Mouse (Mus musculus) common myeloid progenitor, adult 5-6 weeks (primary cell): Measurements from ENCODE around the gene Ppp1r10. TPM values are rescaled to one million over a fixed set of nuclear protein-coding genes. Genes with fewer than 3 reads are reported as not detected.
A peak's percentile ranks its signal among the peaks of the same experiment; 100 is the strongest.

Source experiments
- ATAC-seq: replicated peaks from 2 replicates; pipeline ENCODE4 v1.8.0; 2016; ENCODE audit warnings: low read depth, mild to moderate bottlenecking, moderate TSS enrichment, inconsistent platforms; ENCODE audit not compliant: poor library complexity, severe bottlenecking
- total RNA-seq: library from RNA; stranded (forward); fragments of 200-1000, 187-1606 nt; gene quantifications from 2 replicates; pipeline ENCODE4 v1.2.3, GENCODE M21; 2017

Ppp1r10 gene
- total RNA-seq, 1 experiment from 2014 or later = 101 TPM

DNA sequence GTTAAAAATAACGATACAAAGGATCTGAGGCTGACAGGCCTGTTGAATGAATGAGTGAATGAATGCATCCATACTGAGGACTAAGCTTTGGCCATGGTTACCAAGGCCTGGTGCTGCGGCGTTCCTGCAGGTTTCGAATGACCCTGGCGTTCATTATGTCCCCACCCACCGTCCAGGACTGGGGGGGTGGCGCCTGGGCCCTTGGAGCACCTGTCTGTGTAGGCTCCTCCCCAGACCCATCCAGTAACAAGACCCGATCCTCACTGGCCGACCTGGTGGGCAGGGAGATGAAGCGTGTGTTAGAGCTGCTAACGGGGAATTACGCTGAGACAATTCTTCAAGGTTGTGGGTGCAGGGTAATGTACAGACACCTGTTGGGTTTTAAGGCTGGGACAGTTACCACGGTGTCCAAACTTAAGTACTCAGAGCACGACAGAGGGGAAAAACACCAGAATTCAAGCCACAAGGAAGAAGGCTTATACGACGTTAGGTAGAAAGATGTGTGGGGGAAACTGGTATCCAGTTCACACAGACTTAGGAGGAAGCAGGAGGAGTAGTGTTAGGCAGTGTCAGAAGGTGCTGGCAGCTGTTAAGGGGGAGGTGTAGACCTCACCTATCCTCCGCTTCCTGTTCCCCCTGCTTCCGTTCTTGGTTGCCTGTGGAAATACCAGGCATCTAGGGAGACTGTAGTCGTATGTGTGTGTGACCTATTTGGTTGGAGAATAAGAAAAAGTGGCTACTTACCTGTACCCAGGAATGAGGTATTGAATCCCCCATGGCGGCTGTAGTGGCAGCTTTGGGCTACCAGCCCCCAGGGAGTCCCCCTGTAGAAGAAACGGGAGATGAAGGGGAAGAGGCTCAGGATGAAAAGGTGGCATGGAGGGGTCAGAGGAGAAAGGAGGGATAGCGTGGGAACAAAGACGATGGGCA is 18.3 kb upstream of the Ppp1r10 start:
- ATAC-seq = 0 out of 2 replicates have a peak, but pooled peaks have one; percentile 1

DNA sequence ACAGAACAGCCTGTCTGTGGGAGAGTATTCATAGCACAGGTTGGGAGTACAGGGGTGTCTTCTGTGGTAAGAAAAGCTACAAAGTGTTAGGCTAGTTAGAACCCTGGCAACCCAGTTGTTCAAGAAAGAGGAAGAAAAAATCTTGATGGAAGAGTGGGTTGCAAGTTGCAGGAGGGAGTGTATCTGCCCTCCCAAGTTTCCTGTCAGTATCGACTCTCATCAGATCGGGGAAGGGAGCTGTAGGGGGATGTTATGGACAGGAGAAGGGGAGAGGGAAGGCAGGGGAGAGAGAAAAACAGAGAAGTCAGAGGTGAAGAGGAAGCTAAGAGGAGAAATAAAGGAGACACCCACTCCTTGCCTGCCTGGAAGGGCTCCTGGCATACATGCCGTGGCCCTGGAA is 15.6 kb upstream of the Ppp1r10 start:
- ATAC-seq = peak; percentile 16

DNA sequence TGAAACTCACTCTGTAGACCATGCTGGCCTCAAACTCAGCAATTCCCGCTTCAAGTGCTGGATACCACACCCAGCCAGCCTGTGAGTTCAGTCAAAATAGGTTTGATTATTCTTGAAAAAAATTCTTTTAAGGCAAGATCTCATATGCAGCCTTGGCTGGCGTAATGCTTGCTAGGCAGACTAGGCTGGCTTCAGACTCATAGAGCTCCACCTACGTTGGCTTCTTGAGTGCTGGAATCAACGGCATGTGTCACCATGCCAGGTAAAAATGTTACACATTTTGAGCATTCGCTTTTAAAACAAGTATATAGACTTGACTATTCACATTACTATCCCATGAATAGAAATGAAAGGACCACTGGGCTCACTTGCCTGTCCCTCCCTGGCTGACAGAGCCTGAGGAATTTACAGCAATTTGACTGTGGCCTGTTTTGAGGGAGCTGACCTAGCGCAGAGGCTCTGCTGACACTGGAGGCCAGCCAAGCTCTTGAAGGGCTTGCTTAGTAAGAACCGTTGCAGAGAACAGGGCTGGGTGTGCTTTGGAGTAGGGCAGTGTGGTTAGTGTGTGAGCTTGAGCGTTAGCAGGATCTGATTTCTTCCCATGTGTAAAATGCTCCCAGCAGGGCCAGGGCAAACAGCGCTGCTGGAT is 12.8 kb upstream of the Ppp1r10 start:
- ATAC-seq = peak; percentile 40

DNA sequence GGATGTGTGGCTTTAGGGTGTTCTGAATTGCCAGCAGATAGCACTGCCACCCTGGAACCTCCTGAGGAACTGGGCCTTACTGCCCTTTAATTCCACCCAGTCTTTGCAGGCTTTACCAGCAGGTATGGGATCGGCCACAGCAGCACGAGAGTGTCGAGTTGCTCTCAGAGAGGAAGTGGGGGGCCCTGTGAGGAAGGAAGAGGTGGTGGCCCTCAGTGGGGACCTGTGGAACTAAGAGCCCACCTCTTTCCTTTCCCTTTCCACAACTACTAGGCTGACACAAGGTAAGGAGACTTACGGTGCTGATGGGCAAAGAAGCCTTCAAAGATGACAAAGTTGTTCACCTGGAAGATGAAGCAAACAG is 12.3 kb upstream of the Ppp1r10 start:
- no peak; the same call in 1 of the 2 replicates for ATAC-seq

DNA sequence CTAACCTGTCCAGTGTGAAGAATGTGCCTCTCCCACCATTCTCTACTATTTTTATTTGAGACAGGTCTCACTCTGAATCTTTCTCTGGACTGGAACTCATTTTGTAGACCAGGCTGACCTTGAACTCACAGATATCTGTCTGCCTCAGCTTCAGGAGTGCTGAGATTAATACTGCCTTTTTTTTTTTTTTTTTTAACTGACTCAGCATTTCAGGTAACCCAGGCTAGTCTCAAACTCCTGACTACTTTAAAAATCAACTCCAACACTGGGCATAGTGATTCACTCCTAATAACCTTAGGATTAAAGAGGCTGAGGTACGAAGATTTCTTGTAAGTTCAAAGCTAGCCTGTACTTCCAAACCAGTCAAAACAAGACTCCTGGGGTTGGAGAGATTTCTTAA is 10.6 kb upstream of the Ppp1r10 start:
- ATAC-seq = no peak

DNA sequence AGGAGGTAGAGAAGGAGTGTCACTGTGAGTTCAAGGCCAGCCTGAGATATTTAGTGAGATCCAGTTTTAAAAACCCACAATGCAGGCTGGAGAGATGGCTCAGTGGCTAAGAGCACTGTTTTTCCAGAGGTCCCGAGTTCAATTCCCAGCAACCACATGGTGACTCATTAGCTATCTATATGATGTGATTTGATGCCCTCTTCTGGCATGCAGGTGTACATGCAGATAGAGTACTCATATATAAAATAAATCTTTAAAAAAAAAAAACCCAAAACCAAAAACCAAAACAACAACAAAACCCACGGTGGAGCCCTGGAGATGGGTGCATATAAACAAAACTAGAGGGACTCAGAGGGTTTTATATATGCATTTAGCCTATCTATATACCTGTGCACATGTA is 8.6 kb upstream of the Ppp1r10 start:
- no peak for ATAC-seq

DNA sequence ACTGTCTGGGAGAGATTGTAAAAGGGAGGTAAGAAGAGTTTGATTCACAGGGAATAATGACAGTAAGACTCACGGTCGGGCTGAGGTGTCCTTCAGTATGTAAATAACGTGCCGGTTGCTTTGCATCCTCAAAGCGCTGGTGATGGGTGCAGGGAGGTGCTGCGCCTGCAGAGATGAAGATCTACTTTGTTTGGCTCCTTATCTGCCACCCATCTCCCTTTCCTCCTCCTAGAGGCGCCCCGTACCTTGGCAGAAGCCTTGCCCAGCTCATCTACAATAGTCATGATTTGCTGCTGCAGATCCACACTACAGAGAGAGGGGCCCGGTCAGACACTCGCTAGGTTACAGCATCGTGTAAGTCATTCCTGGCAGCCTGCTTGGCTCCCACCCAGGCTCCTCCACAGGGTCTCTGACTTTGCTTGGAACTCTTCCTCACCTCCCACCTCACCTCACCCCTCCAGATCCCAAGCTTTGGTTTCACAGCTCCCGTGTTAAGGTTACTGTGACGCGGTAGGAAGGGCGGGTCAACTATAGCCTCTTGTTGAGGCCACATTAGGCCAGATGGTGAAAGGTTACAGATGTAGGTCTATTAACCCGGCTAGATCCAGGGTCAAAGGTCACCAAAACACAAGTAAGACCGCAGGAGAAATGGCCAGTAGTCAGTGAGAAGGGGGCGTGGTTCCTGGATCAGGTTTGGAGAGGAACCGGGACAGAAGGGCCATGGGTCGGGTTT is 6.9 kb upstream of the Ppp1r10 start:
- ATAC-seq = no peak

DNA sequence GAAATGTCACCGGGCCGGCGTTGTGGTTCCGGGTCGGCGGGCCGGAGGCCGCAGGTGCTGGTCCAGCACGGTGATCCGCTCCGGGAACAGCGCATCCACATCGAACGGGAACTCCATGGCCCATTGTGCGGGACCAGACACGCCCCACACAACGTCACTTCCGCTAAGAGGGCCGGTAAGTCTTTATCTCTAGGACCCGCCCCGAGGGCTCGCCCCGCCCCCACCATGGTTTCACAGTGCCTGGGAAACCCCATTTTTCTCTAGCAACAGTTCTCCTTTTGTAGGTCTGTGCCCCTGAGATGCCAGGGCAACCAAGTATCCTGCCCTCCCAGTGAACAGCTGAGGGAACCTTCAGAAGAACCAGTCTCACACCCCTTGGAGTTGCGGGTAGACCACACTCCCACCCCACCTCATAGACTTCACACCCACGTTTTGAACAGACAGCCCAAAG is 6.3 kb upstream of the Ppp1r10 start, which contains the start of gene Atat1:
Gene Atat1 (minus strand): TSS at position 157 of the 451 bp plus-strand sequence.
- ATAC-seq = peak; percentile 92

DNA sequence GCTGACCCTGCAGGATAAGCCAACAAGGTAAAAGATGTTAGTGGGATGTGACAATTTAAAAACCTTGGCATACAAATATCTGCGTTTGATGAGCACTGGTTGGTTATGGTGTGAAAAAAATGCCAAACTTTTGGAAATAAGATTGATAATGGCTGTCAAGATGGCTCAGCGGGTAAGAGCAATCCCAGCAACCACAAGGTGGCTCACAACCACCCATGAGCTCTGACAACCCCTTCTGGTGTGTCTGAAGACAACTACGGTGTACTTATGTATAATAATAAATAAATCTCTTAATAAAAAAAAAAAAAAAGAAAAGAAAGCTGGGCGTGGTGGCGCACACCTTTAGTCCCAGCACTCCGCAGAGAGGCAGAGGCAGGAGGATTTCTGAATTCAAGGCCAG is 1.3 kb upstream of the Ppp1r10 start:
- ATAC-seq = no peak

DNA sequence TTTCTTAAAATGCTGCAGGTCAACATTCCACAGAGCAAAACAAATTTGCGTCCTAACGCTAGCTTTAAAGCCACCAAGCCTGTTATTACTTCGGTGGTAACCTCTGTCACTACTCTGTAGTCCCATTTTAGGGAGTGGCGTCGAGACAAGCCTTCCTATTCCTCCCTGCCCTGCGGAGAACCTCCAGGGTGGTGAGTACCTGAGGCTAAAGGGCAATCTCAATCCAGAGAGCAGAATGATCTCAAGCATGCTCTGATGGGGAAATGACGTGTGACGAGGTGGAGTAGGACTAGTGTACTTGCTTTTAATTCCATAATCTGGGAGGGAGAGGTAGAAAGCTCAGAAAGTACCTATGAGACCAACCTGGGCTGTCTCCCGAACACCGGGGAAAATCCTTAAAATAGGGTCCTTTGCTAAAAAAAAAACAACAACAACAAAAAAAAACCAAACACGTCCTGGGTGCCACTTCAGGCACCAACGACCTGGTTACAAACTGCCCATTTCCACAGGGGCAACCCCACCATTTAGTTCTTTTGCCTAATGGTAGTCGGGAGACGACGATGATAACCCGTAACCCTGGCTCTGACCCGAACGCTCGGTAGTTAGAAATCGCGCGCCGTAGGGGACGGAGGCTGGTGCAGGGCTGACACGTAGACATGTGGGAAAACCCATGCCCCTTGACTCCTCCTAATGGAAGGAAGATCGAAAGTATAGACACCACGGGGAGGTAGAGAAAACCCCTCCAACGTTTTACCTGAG is 517 bp upstream of the Ppp1r10 start:
- ATAC-seq = peak; percentile 1; the same call in 1 of the 2 replicates

DNA sequence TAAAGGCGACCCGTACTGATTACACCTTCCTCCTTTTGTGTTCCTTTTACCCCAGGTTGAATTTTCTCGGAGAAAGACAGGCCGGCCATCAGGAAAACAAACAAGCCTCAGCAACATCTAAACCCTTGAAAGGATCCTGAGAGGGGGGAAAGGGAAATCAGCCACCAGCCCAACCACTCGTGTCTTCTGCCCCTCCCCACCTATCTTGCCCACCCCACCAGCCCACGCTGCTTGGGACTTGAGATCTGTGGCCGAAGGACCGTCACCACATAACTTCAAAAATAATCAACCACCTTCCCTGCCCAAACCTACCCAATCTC is 869 bp downstream of the Ppp1r10 start:
- peak; percentile 1; the same call in 1 of the 2 replicates for ATAC-seq

DNA sequence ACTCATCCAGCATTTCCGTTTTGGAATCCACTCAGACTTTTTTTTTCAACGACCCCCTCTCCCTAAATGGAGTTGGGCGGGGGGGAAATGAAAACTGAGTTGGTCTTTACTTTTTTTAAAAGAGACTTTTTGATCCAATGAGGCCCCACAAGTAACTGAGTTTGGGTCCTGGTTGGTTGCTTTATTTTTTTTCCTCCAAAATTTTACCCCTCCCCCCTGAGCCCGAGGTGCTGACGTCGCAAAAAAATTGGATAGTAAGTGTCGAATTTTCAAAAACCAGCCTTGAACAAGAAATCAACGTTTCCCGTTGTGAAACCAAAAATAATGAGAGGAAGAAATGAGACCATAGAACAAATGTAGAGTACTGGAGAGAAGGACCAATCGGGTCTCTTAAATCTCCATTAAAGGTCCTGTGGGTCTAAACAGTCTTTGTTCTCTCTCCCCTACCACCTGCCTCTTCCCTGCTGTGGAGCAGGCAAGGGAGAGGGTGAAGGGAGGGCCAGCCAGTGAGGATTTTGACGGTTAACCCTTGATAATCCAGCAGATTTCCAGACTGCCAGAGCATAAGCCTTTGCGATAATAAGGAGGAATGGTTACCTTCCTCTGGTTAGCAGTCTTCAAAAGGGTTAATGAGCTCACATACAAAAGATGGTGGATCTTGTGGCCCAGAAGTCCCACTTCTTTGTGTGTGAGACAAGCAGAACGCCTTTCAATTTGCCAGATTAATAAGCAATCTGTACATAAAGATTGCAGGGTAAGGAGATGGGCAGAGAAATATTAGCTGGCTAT is 1.4 kb downstream of the Ppp1r10 start:
- ATAC-seq = no peak

DNA sequence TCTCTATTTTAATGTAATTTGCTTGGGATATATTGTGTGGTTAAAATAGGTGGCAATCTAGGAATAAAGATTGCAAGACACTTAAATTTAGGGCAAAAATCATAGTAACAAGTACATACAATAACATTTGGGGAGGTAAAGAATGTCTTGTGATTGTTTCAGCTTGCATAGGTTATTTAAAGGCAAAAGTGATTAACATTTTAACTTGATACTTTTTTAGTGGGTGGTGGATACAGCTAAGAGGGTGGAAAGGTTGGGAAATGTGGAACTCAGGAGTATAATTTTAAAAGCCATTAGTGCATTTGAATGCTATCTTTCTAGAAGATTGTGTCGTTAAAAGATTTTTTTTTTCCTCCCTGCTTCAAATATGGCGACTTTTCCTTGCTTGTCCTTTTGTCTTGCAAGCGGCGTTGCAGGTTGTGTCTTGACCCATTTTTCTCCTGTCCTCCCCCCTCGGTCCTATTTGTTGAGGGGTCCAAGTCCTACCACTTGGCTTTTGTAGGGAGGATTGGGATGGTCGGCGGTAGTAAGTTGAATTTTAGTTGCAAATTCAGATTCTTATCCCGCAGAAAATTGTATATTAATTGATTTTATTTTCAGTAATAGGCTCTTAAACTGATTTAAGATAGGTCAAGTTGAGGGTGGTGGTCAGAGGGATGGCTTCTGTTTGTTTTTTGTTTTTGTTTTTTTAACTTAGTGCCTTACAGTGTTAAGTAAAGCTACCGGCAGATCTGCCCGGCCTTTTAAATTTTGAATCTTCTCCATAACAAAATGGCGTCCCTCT is 2.2 kb downstream of the Ppp1r10 start:
- ATAC-seq = no peak

DNA sequence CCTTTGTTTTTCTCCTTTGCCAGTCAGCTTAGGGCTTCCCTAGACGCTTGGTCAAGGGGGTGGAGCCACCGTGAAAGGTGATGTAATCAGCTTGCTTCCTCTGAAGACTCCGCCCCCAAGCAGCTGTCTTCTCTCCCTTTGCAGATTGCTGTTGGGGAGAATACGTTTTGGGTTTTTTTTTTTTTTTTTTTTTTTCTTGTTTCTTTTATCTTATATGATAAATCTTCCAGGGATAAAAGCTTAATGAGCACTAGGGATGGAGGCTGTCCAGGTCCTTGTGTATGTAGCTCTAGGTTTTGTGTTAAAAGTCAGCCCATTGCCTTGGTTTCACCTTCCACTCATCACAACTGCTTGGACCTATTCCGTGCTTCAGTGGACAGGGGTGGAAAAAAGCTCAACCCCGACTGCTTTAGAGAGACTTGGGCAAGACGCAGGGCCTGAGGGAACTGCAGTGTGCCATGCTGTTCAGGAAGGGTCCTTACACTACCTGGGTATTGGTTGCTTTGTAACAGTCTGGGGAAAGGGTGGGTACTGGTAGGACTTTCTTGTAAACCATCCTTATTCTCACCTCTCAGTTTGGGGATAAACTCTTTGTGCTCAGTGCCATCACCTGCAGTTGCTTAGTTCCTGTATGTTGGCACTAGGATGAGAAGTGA is 3.0 kb downstream of the Ppp1r10 start:
- peak; percentile 31 for ATAC-seq

DNA sequence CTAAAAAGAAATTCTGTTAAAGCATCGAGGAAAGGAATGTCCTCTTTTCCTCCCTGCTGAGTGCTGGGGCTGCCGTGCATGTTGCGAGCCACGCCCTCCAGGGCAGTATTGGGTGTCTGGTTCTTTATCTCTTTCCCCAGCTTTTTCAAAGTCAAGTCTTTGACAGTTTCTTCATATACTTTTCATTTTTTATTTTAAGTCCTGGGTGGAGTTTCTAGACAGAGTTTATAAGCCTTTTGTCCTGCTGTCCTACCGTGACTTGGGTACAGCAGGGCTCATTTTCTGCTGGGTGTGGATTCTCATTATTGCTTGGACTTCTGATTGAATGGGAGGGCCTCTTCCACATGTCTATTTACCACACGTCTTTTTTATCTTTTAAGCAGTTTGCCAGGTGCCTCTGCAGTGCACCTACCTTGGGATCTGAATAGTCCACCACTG is 3.6 kb downstream of the Ppp1r10 start:
- ATAC-seq = no peak

DNA sequence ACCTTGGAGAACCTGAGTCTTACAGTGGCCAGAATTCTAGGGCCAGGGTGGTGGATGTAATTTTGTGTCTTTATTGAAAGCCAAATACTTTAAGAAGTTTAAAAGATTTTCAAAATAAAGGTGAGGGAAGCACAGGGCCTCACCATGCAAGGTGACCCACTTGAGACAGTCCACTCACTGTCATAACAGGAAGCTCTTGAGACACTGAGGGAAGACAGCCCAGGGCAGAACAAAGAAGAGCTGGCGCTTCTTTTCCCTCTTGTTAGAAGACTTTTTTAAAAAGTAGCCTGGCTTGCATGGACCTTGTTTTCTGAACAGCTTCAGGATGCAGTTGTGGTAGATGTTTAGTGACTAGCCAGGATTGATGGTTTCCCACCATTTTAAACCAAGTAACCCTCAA is 4.2 kb downstream of the Ppp1r10 start:
- no peak for ATAC-seq

DNA sequence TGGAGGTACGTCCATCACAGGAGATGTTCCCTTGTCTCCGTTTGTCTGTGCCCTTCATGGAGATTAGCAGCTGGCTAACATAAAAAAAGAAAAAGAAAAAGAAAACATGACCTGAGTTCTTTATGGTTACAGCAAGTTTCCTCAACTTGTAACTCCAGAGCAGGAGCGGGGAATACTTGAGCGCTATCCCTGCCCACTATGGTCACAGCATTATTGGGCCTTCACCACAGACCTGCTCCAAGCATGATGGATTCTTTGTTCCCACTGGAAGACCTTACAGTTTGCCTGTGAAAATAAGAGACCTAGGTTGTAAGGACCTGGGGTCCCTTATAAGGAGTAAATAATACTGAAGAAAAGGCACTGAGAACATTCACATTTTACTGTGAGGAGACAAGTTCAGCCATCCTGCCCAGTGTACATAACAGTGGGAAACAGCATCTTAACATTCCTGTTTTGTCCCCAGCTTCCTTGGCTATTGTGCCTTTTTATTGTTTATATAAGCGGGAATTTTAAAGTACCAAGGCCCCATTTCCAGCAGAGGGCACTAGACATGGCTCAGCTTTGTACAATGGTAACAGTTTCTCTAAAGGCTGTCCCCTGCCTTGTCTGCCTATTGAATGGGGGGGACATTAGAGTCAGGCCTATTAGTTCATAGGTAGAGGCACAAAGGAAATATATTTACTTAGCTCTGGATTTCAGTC is 4.8 kb downstream of the Ppp1r10 start:
- no peak for ATAC-seq
